Mouse (Mus musculus) layer of hippocampus, postnatal 25 days (tissue): ENCODE data around the gene Sult4a1. TPM values are rescaled to one million over a fixed set of nuclear protein-coding genes. Genes with fewer than 3 reads are reported as not detected.

ENCODE experiments used
- DNase-seq, 2 experiments: peaks; one replicate each; pipeline ENCODE4 v3.0.0; 2022; ENCODE audit warnings: mixed read lengths in 2 of 2, low spot score in 1 of 2; ENCODE audit errors: extremely low spot score in 1 of 2
- total RNA-seq, 2 experiments: library from RNA; stranded (reverse); gene quantifications; 2 replicates each; pipeline ENCODE4 v1.2.3; 2021

Sult4a1 gene
- total RNA-seq, 2 experiments from 2014 or later: 320 to 354 TPM

DNA sequence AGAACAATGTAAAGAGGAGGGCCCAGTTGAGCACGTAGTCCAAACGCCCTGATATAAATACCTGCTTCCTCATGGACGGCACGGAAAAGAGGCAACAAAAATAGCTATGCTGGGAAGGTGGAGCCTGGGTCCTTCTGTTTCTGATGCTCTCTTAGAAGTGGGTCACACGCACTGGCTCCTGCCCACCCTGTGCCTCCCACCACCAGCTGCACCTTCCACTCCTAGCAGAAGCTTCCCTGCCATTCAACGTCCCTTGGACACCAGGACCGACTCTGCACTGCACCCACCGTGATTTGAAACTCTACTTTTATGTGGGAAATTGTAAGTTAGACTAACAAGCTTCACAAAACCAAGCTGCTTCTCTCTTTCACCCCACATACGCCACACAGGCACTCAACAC lies 53.2 kb downstream of the Sult4a1 start:
- DNase-seq: no peak

DNA sequence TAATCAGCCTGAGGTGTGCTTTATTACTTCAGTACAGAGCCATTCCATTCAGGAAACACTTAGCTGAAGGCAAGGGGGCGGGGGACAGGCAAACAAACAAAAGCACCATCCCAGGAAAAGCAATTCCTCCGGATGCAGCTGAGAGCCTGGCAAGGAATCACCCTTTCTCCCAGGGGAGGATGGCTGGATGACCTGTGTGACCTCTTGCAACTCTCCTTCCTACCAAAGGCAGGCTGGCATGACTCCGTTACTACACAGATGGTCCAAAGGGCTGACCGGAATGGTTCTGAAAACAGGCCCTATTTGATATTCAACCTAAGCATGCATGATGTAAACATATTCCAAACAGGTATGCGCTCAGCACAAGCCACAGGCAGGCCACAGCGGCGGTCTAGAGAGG lies 56.0 kb downstream of the Sult4a1 start:
- DNase-seq: no peak

DNA sequence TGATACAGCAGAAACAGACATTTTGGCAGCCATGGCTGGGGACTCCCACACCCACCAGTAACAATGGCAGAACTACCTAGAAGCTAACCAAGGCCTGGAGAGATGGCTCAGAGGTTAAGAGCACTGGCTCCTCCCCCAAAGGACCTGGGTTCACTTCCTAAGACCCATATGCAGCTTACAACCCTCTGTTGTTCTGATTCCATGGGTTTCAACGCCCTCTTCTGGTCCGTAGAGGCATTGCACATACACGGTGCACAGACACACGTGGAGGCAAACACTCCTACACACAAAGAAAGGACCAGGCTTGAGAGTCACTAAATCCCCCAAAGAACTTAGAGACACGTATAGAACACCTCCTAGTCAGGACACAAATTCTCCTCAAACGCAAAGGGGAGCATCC lies 60.0 kb downstream of the Sult4a1 start:
- DNase-seq: no peak

DNA sequence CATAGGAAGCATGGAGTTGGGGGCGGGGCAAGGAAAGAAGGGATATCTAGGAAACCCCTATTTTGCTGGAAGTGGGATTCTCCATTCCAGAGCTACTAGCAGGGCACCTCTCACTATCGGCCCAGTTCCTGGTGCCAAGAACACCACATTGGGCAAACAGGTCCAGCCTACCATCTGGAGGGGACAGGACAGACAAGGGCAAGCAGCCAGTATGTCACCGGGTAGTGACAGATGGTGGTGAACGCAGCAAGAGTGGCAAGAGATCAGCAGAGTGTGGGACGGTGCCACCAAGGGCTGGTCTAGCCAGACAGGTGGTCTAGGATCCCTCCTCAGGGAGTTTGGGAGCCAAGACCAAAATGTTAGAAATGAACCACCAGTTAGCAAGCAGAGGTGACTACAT lies 68.5 kb downstream of the Sult4a1 start:
- no peak for DNase-seq

Other genes starting within 250 kb of the Sult4a1 start
- 1 to 10 TPM; 4.5 to 9.4 TPM for gene Efcab6, start 40.4 kb downstream of the Sult4a1 start, total RNA-seq
- gene Pnpla5, start 17.4 kb upstream of the Sult4a1 start, total RNA-seq: not detected
- 1 to 10 TPM; 7.9 to 9.7 TPM for gene Pnpla3, start 62.1 kb upstream of the Sult4a1 start, total RNA-seq
- gene Samm50, start 86.5 kb upstream of the Sult4a1 start, total RNA-seq: 10 to 100 TPM; 90.3 to 92.3 TPM
- 10 to 100 TPM; 43.5 to 44.3 TPM for gene Parvb, start 126.3 kb upstream of the Sult4a1 start, total RNA-seq
- gene Parvg, start 218.3 kb upstream of the Sult4a1 start, total RNA-seq: 10 to 100 TPM; 15.8 to 19.2 TPM